Mouse (Mus musculus) kidney, embryonic 16.5 days (tissue): ENCODE measurements around the gene Kalrn. TPM values are rescaled to one million over a fixed set of nuclear protein-coding genes. Genes with fewer than 3 reads are reported as not detected.
A peak's percentile ranks its signal among the peaks of the same experiment; 100 is the strongest.

ENCODE experiments used
- ATAC-seq: fragments of 200-750 bp; cut with Nextera tagmentation; 2 replicates; pipeline ENCODE4 v1.8.0; 2017; ENCODE audit warnings: moderate TSS enrichment; ENCODE audit not compliant: low FRiP score, low TSS enrichment
- H3K27ac ChIP-seq: fragments of 300-500 bp; sonication (generic); 2 replicates; pipeline ENCODE4 v1.5.1; 2014; ENCODE audit warnings: low read length
- H3K27me3 ChIP-seq: fragments of 300-500 bp; sonication (generic); 2 replicates; pipeline ENCODE4 v1.6.1; 2014; ENCODE audit warnings: low read length, control low read depth, mixed read lengths; ENCODE audit not compliant: insufficient read depth
- H3K36me3 ChIP-seq: fragments of 300-500 bp; sonication (generic); 2 replicates; pipeline ENCODE4 v1.6.1; 2014; ENCODE audit warnings: low read length, control low read depth, mixed read lengths; ENCODE audit not compliant: insufficient read depth
- H3K4me1 ChIP-seq: fragments of 300-500 bp; sonication (generic); 2 replicates; pipeline ENCODE4 v1.6.1; 2014; ENCODE audit warnings: low read length, control low read depth, mixed read lengths; ENCODE audit not compliant: insufficient read depth
- H3K4me2 ChIP-seq: fragments of 300-500 bp; sonication (generic); replicated peaks from 2 replicates; pipeline ENCODE4 v1.6.1; 2014; ENCODE audit warnings: low read depth, low read length
- H3K4me3 ChIP-seq: fragments of 300-500 bp; sonication (generic); 2 replicates; pipeline ENCODE4 v1.5.1; 2014; ENCODE audit warnings: mild to moderate bottlenecking, low read length
- H3K9ac ChIP-seq: fragments of 300-500 bp; sonication (generic); replicated peaks from 2 replicates; pipeline ENCODE4 v1.6.1; 2014; ENCODE audit warnings: low read length
- H3K9me3 ChIP-seq: fragments of 300-500 bp; sonication (generic); 2 replicates; pipeline ENCODE4 v1.6.1; 2016; ENCODE audit warnings: low read length, control low read depth
- WGBS: fragments of 180-500 bp; shearing (Covaris S2); extraction: QIAGEN DNeasy Blood & Tissue Kit; methylation state at CpG from one replicate; pipeline ENCODE4 v1.1.7; 2014; 5-methylcytosine and 5-hydroxymethylcytosine counted together
- polyA plus RNA-seq: library from polyadenylated mRNA; unstranded; fragments of >200 nt; fragmentation: Nextera tagmentation; extraction: Ambion mirVana; gene quantifications from 2 replicates; pipeline ENCODE4 v1.2.1, GENCODE M21; 2015

Kalrn gene
- polyA plus RNA-seq, 1 experiment from 2014 or later, result 15.2 TPM

DNA sequence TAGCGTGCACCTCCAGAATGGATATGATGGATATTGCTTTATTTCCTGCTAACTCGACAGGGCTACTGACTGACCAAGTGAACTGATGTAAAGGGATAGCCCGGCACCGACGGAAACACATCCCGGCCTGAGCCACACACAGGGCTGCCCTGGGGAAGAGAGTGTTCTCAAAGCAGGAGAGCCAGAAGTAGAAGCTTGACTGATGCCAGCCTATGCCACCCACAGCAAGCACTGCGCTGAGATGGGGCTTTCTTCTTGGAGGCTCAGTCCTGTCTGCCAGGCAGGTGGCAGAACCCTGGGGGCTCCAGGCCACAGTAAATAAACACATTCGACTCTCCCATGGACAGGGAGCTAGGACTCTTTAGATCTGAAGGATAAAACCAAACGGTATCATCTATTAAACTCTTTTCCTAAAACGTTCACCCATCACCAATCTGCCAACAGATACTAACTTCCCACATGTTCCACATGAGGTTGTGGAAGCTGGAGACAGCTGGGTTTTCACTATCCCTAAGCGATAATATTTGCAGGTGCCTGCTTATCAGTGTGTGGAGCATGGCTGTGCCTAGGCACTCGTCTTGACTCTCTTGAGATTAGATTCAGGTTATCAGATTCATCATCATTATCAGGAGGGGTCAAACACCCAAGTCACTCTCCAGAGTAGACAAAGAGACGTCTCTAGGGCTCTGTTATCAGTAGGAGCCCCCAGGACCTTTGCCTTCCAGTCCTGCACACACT lies 526.9 kb downstream of the Kalrn start:
- no peak overlapping the region for H3K27ac ChIP-seq
- no peaks in the 10 kb centered on the region for H3K9me3 ChIP-seq
- no peak for ATAC-seq
- H3K9ac ChIP-seq, result no peak overlapping the region
- WGBS, result 77% methylated on average over 13 of the region's 13 CpGs
- no peak overlapping the region for H3K4me2 ChIP-seq
- H3K27me3 ChIP-seq, result no peaks in the 10 kb centered on the region
- H3K4me3 ChIP-seq, result no peak overlapping the region
- no peaks in the 10 kb centered on the region for H3K36me3 ChIP-seq
- H3K4me1 ChIP-seq, result no peaks in the 10 kb centered on the region

DNA sequence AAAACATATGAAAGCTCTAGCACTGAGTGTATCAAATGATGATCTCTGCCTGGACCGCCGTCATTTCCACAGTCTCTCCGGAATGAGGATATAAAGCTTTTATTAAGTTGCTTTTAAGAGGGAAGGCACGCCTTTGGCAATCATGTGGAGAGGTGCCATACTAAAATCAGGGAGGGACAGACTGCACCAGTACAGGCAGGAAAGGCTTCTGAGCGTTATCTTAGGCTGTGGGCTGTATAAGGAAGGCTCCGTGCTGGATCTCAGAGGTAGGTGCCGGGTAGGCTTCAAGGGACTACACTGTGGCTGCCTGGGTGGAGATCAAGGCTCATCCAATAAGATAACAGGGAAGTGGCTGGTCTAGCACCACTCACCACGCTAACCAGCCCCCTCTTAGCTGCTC lies 528.8 kb downstream of the Kalrn start:
- H3K4me1 ChIP-seq, result no peaks in the 10 kb centered on the region
- no peak overlapping the region for H3K4me3 ChIP-seq
- H3K9ac ChIP-seq, result no peak overlapping the region
- H3K27me3 ChIP-seq, result no peaks in the 10 kb centered on the region
- no peak overlapping the region for H3K27ac ChIP-seq
- no peak overlapping the region for H3K4me2 ChIP-seq
- H3K9me3 ChIP-seq, result no peaks in the 10 kb centered on the region
- 81% methylated on average over 8 of the region's 8 CpGs for WGBS
- ATAC-seq, result no peak
- H3K36me3 ChIP-seq, result no peaks in the 10 kb centered on the region

DNA sequence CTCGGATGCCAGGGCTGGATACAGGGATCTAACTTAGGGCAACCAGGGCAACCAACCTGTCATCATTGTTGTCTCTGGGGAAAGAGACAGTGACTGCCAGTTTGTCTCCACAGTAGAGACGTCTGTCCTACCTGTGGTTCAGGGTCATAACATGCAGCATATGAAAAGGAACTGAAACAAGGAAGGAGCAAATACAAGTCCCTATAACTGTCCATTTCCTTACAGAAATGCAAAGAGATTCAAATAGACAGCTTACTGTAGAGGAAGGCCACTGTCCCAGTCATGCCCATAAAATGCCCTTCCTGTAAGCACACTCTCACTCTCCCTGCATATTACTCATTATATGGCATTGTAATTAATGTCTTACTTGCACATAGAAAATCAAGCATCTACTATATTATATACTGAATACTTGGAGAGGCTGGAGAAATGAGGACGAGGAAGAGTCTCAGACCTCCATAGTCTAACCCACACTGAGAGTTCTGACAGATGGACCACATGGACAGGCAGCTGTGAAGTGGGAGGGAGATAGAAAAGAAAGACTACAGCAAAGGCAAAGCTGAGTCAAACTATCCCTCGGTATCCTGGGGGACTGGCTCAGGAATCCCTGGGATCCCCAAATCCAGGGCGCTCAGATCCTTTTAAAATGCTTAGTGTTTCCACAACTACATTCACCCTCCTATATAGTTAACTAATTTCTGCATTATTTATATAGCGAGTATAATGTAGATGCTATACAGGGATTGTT lies 530.1 kb downstream of the Kalrn start:
- H3K4me2 ChIP-seq, result no peak overlapping the region
- 90% methylated on average over 6 of the region's 6 CpGs for WGBS

GRCm38 (mm10) chr16:34042586-34042985 lies 530.7 kb downstream of the Kalrn start:
- no peaks in the 10 kb centered on the region for H3K9me3 ChIP-seq
- H3K4me1 ChIP-seq, result no peaks in the 10 kb centered on the region
- H3K36me3 ChIP-seq, result peaks cover 7% of the 10 kb centered on the region; the same call in 1 of the 2 replicates
- WGBS, result 95% methylated on average over 4 of the region's 4 CpGs
- no peak overlapping the region for H3K4me3 ChIP-seq
- H3K4me2 ChIP-seq, result no peak overlapping the region
- no peaks in the 10 kb centered on the region for H3K27me3 ChIP-seq
- H3K27ac ChIP-seq, result no peak overlapping the region
- no peak overlapping the region for H3K9ac ChIP-seq
- ATAC-seq, result no peak

More for the DNA sequence above, 530.1 kb downstream of the Kalrn start:
- no peak for ATAC-seq
- Histone ChIP-seq H3K9me3 (no peaks in the 10 kb centered on the region), H3K9ac (no peak overlapping the region), H3K36me3 (0 out of 2 replicates have a peak, but pooled peaks cover 1% of the 10 kb centered on the region), H3K4me1 (no peaks in the 10 kb centered on the region), H3K27me3 (no peaks in the 10 kb centered on the region), H3K27ac (no peak overlapping the region), H3K4me3 (no peak overlapping the region)

DNA sequence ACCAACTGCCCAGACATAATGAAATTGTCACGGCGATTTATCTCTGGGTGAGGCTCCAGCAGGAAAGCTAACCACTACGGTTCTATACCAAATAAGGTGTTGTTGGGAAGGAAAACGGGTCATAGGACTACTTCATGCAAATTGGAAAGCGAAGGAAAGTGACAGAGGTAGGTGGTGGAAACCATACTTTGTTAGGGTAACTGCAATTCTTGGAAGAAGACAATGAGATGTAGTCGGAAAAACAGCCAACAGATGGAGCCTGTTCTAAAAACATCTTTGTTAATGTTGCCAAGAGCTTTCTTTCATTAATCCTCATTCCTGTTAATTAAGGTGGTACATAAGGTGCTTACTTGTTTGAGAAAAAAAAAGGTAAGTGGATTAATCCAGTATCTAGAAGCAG lies 533.1 kb downstream of the Kalrn start:
- H3K36me3 ChIP-seq, result peaks cover 7% of the 10 kb centered on the region; the same call in 1 of the 2 replicates
- H3K9me3 ChIP-seq, result no peaks in the 10 kb centered on the region
- no peak overlapping the region for H3K4me3 ChIP-seq
- no peak overlapping the region for H3K4me2 ChIP-seq
- peaks cover 2% of the 10 kb centered on the region for H3K4me1 ChIP-seq
- no peak overlapping the region for H3K9ac ChIP-seq
- H3K27me3 ChIP-seq, result no peaks in the 10 kb centered on the region
- WGBS, result 85% methylated on average over 6 of the region's 6 CpGs
- no peak for ATAC-seq
- H3K27ac ChIP-seq, result no peak overlapping the region

DNA sequence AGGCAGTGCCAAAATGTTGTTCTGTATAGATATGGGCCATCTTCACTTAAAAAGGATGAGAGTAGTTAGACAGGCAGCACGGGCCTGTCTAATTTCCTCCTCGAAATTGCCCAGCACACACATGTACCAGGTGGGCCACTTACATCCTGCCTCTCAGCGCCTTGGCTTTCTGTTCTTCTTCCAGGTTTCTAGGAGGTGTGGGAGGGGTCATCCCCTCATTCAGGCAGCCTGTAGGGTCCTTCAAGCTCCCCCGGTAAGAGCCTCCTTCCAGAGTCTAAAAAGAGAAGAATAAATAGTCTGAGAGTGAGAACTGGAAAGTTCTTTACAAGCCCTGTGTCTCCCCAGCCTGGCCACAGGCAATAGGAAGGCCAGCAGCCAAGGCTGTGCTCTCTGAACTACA lies 533.6 kb downstream of the Kalrn start:
- Histone ChIP-seq H3K9me3 (no peaks in the 10 kb centered on the region), H3K9ac (no peak overlapping the region), H3K4me3 (no peak overlapping the region), H3K4me1 (peaks cover 8% of the 10 kb centered on the region), H3K27me3 (no peaks in the 10 kb centered on the region), H3K4me2 (no peak overlapping the region), H3K36me3 (peaks cover 7% of the 10 kb centered on the region; the same call in 1 of the 2 replicates), H3K27ac (no peak overlapping the region)
- 71% methylated on average over 4 of the region's 4 CpGs for WGBS
- ATAC-seq, result no peak

DNA sequence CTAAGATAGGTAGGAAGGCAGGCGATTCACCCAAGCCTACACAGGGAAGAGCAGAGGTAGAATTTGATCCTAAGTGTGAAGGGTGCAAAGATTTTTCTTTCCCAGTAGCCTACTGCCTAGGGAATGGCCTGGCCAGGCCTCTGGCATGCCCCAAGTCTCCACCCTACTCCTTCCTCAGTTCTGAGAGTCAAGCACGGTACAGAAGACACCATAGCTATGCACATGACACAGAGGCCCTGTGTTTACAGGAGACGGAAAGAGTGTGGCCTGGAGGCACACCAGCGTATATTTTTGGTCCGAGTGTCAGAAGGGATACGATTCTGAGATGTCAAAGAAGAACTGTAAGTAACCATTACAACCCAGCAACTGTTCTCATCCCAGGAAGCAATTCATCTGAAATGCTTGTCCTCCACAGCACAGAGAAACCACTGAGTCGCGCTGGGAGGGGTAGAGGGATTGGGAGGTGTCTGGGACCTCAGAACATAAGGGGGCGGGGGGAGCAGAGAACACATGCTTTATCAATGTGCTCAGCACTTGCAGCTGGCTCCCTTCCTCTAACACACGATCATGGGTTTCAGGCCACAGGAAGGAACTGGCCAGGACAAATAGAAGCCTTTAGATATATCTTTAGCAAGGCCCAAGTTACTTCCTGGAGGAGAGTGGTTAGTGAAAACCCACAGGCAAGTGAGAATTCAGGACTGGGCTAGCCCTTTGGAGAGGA lies 536.8 kb downstream of the Kalrn start:
- H3K4me2 ChIP-seq, result no peak overlapping the region
- no peak overlapping the region for H3K27ac ChIP-seq
- H3K27me3 ChIP-seq, result no peaks in the 10 kb centered on the region
- ATAC-seq, result 0 out of 2 replicates have a peak, but pooled peaks have one; percentile 42
- H3K36me3 ChIP-seq, result peaks cover 21% of the 10 kb centered on the region
- no peak overlapping the region for H3K9ac ChIP-seq
- H3K9me3 ChIP-seq, result no peaks in the 10 kb centered on the region
- whole genome bisulfite sequencing, result 68% methylated on average over 10 of the region's 10 CpGs
- peaks cover 14% of the 10 kb centered on the region for H3K4me1 ChIP-seq
- H3K4me3 ChIP-seq, result no peak overlapping the region

DNA sequence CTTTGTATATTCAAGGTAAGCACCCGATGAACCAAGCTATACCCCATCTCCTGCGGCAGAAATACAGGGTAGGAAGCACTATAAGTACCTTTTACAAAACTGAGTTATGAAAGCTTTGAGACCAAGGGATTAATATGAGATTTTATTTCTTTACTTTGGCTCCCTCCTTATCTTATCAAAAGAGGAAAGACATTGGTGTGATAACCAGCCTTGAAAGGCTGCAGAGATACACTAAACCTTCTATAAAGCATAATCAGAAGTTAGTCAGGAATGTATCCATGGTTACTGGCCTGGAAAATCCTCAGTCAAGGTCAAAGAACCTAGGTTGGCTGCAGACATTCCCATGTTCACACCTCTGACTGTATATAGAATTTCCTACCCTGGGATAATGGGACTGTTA lies 537.6 kb downstream of the Kalrn start:
- ATAC-seq, result no peak
- no peak overlapping the region for H3K4me2 ChIP-seq
- no peak overlapping the region for H3K27ac ChIP-seq
- H3K9me3 ChIP-seq, result no peaks in the 10 kb centered on the region
- peaks cover 17% of the 10 kb centered on the region for H3K4me1 ChIP-seq
- H3K36me3 ChIP-seq, result peaks cover 21% of the 10 kb centered on the region
- no peaks in the 10 kb centered on the region for H3K27me3 ChIP-seq
- H3K4me3 ChIP-seq, result no peak overlapping the region
- WGBS, result 79% methylated on average over 2 of the region's 2 CpGs
- H3K9ac ChIP-seq, result no peak overlapping the region

DNA sequence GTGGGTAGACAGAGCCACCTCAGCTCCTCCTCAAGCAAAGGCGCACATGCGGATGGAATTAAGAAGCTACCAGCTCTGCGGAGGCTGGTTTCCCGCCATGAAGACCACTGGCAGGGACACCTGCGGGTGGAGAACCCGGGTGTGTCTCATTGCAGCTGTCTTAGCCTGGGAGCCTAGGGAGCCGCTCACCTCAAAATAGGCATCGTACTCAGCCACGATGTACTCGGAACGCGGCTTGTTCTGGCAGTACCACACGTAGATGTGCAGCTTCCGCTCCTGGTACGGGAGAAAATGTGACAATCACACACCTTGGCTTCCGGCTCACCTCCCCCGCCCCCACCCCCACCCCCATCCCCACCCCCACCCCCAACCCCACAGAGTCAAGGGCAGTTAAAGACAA lies 539.1 kb downstream of the Kalrn start:
- Histone ChIP-seq H3K4me3 (no peak overlapping the region), H3K9me3 (no peaks in the 10 kb centered on the region), H3K36me3 (peaks cover 21% of the 10 kb centered on the region), H3K4me1 (peaks cover 21% of the 10 kb centered on the region), H3K4me2 (no peak overlapping the region), H3K9ac (no peak overlapping the region), H3K27me3 (no peaks in the 10 kb centered on the region), H3K27ac (no peak overlapping the region)
- WGBS, result 78% methylated on average over 17 of the region's 17 CpGs
- ATAC-seq, result no peak
